Comparison of ENCODE assay signal across 43 mouse cellular contexts in the genomic region with DNA sequence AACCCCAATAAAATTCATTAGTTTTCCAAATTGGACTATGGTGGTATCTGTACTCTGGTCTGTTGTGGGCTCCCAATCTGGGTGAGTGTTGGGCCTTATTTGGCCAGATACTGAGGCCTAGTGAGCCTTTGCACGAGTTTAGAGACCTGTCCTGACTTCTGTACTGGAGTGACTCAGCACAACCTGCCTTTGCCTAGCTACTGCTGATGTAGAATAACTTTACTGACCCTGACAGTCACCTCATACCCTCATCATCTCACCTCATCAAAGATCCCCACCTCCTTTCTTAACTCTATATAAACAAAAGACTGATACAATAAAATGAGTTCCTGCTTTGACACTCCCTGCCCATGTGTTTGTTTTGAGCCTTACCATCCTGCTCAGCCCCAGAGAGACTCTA. TPM values are rescaled to one million over a fixed set of nuclear protein-coding genes. Genes with fewer than 3 reads are reported as not detected.
"Had no signal": no experiment of that assay in that cellular context is flagged by ENCODE, and none has a peak within 500 bp of the region (broad histone marks: within the 10 kb centered on the region; RNA-seq: fewer than 3 reads in every experiment).

No protein-coding gene starts in this region.

- H3K9ac ChIP-seq: heart, embryonic 12.5 days; heart, embryonic 13.5 days; heart, embryonic 15.5 days; hindbrain, embryonic 12.5 days; hindbrain, embryonic 13.5 days; hindbrain, embryonic 14.5 days; hindbrain, embryonic 15.5 days; intestine, embryonic 15.5 days; kidney, embryonic 15.5 days had no signal

- H3K27ac ChIP-seq: heart, embryonic 13.5 days; heart, embryonic 15.5 days; hindbrain, embryonic 10.5 days; hindbrain, embryonic 12.5 days; hindbrain, embryonic 13.5 days; hindbrain, embryonic 14.5 days; hindbrain, embryonic 15.5 days; hindbrain, postnatal 0 days; intestine, embryonic 15.5 days; kidney, embryonic 15.5 days; kidney, postnatal 0 days; layer of hippocampus, adult 2 months; left cerebral cortex, adult 2 months had no signal

- H3K9me3 ChIP-seq: heart, embryonic 12.5 days; heart, embryonic 13.5 days; heart, embryonic 15.5 days; hindbrain, embryonic 10.5 days; hindbrain, embryonic 12.5 days; hindbrain, embryonic 13.5 days; hindbrain, embryonic 15.5 days; intestine, embryonic 15.5 days; kidney, embryonic 15.5 days had no signal

- H3K27me3 ChIP-seq: hindbrain, embryonic 15.5 days; intestine, embryonic 15.5 days had no signal

- H3K4me1 ChIP-seq: heart, embryonic 12.5 days; heart, embryonic 13.5 days; hindbrain, embryonic 10.5 days; hindbrain, embryonic 12.5 days; hindbrain, embryonic 13.5 days; hindbrain, embryonic 15.5 days; intestine, embryonic 15.5 days; kidney, embryonic 15.5 days had no signal

- DNase-seq: heart, postnatal 10 days; heart, postnatal 14 days; heart, postnatal 4 days; kidney, adult 11 months; kidney, adult 18-20 months; kidney, adult 2 months; kidney, adult 8-10 months; kidney, adult 9 months; kidney, postnatal 10 days; kidney, postnatal 14 days; kidney, postnatal 36 days; kidney, postnatal 4 days; layer of hippocampus, adult 9-11 months; layer of hippocampus, postnatal 36 days had no signal

- H3K36me3 ChIP-seq: heart, embryonic 12.5 days; heart, embryonic 13.5 days; heart, embryonic 15.5 days; hindbrain, embryonic 10.5 days; hindbrain, embryonic 12.5 days; hindbrain, embryonic 13.5 days; hindbrain, embryonic 15.5 days; intestine, embryonic 15.5 days; kidney, embryonic 15.5 days had no signal

- H3K4me3 ChIP-seq: heart, embryonic 12.5 days; heart, embryonic 13.5 days; heart, embryonic 15.5 days; hindbrain, embryonic 10.5 days; hindbrain, embryonic 12.5 days; hindbrain, embryonic 13.5 days; hindbrain, embryonic 15.5 days; intestine, embryonic 15.5 days; kidney, embryonic 15.5 days; layer of hippocampus, adult 2 months; left cerebral cortex, adult 2 months had no signal

RNA-seq across cellular contexts. Expression of a gene that starts 24.3 kb away (rescaled TPM):
- total RNA-seq: heart, postnatal 10 days; heart, postnatal 25 days; heart, postnatal 4 days; hematopoietic stem cell, adult 5-6 weeks; hindbrain, postnatal 0 days; layer of hippocampus, postnatal 14 days; layer of hippocampus, postnatal 36 days; left cerebral cortex, adult 2 months had no signal
- polyA plus RNA-seq: hindbrain, embryonic 11.5 days; hindbrain, embryonic 13.5 days; hindbrain, embryonic 14.5 days; hindbrain, embryonic 16.5 days; hindbrain, postnatal 0 days; kidney, embryonic 14.5 days; kidney, embryonic 15.5 days; kidney, embryonic 16.5 days; kidney, postnatal 0 days had no signal

RNA-seq across cellular contexts. Expression of a gene that starts 56.5 kb away (rescaled TPM):
- total RNA-seq: heart, postnatal 10 days; heart, postnatal 14 days; heart, postnatal 25 days; heart, postnatal 4 days; hematopoietic stem cell, adult 5-6 weeks had no signal
- polyA plus RNA-seq: heart, embryonic 11.5 days; heart, embryonic 12.5 days; heart, embryonic 14.5 days; heart, embryonic 15.5 days; heart, embryonic 16.5 days; heart, postnatal 0 days; hindbrain, embryonic 10.5 days; hindbrain, embryonic 11.5 days; hindbrain, embryonic 12.5 days; hindbrain, embryonic 13.5 days; hindbrain, embryonic 15.5 days; intestine, embryonic 14.5 days; intestine, embryonic 15.5 days; intestine, embryonic 16.5 days; intestine, postnatal 0 days; kidney, adult 2 months; kidney, embryonic 14.5 days; kidney, embryonic 15.5 days; kidney, embryonic 16.5 days; kidney, postnatal 0 days; large intestine, adult 2 months had no signal
